Mouse (Mus musculus) 3T3-L1 (cell line): ENCODE measurements at regions not wholly inside any gene's neighbourhood (a gene's known extent, or its start where the extent isn't known, plus 50 kb on each side); places are given as distances from the start of the nearest gene placed in this dataset.
A peak's percentile ranks its signal among the peaks of the same experiment; 100 is the strongest.

Source experiments
- DNase-seq: peaks from one replicate; pipeline ENCODE4 v3.0.0-alpha.2; 2015; ENCODE audit warnings: low read depth, low spot score

- no peak for DNase-seq
Observed at GRCm38 (mm10) chr16:5829071-5829470, 56.1 kb upstream of the Rbfox1 start.

- no peak for DNase-seq
Observed at GRCm38 (mm10) chr16:5823316-5823715, 61.8 kb upstream of the Rbfox1 start.

GRCm38 (mm10) chr16:5817166-5817565 lies 68.0 kb upstream of the Rbfox1 start:
- no peak for DNase-seq

- no peak for DNase-seq
Observed at GRCm38 (mm10) chr16:5812245-5812820, 72.8 kb upstream of the Rbfox1 start.

GRCm38 (mm10) chr16:5811654-5811992 lies 73.5 kb upstream of the Rbfox1 start:
- no peak for DNase-seq

- DNase-seq = no peak
Observed at GRCm38 (mm10) chr16:5810986-5811653, 74.0 kb upstream of the Rbfox1 start.

- no peak for DNase-seq
Observed at GRCm38 (mm10) chr16:5798188-5798587, 87.0 kb upstream of the Rbfox1 start.

GRCm38 (mm10) chr16:5792216-5792615 lies 92.9 kb upstream of the Rbfox1 start:
- no peak for DNase-seq

GRCm38 (mm10) chr16:5790161-5790560 lies 95.0 kb upstream of the Rbfox1 start:
- DNase-seq = no peak

- DNase-seq = no peak
Observed at GRCm38 (mm10) chr16:5787206-5787605, 97.9 kb upstream of the Rbfox1 start.

- DNase-seq = no peak
Observed at GRCm38 (mm10) chr16:5766771-5767421, 118.3 kb upstream of the Rbfox1 start.

GRCm38 (mm10) chr16:5765143-5765542 lies 120.0 kb upstream of the Rbfox1 start:
- DNase-seq = peak; percentile 49

- DNase-seq = no peak
Observed at GRCm38 (mm10) chr16:5760821-5761220, 124.3 kb upstream of the Rbfox1 start.

GRCm38 (mm10) chr16:5759021-5759420 lies 126.1 kb upstream of the Rbfox1 start:
- no peak for DNase-seq

- no peak for DNase-seq
Observed at GRCm38 (mm10) chr16:5742716-5743507, 142.2 kb upstream of the Rbfox1 start.

GRCm38 (mm10) chr16:5740776-5741175 lies 144.4 kb upstream of the Rbfox1 start:
- no peak for DNase-seq

- DNase-seq = no peak
Observed at GRCm38 (mm10) chr16:5733608-5734007, 151.5 kb upstream of the Rbfox1 start.

GRCm38 (mm10) chr16:5722506-5722905 lies 162.6 kb upstream of the Rbfox1 start:
- peak; percentile 3 for DNase-seq

- no peak for DNase-seq
Observed at GRCm38 (mm10) chr16:5713476-5713875, 171.7 kb upstream of the Rbfox1 start.

- DNase-seq = no peak
Observed at GRCm38 (mm10) chr16:5709831-5710230, 175.3 kb upstream of the Rbfox1 start.

- peak; percentile 16 for DNase-seq
Observed at GRCm38 (mm10) chr16:5700731-5701255, 184.4 kb upstream of the Rbfox1 start.

- no peak for DNase-seq
Observed at GRCm38 (mm10) chr16:5688322-5688721, 196.8 kb upstream of the Rbfox1 start.
